In genomic region chr4:154011646-154012089, GRCm38 (mm10) we compare ENCODE assay signal across 8 mouse cellular contexts. TPM values are rescaled to one million over a fixed set of nuclear protein-coding genes. Genes with fewer than 3 reads are reported as not detected.
DNase-seq lines count a peak whose midpoint lies in the region; ATAC-seq lines count a peak whose summit lies in the region.

Gene Lrrc47, plus strand, starts transcription at chr4:154011731.

- ATAC-seq in inflammation-experienced regulatory T-cells, adult 6 months: peak; percentile 91
- ATAC-seq in midbrain, embryonic 11.5 days (ENCODE audit: low FRiP score): peak; percentile 96

- WGBS in midbrain, embryonic 11.5 days: 0% methylated on average over 49 of the region's 59 CpGs

- DNase-seq in adrenal gland, adult 8-10 months: peak; percentile 75
- peak; percentile 90 for DNase-seq in embryo, embryonic 10.5 days (ENCODE audit: low spot score)
- DNase-seq in gastrocnemius, postnatal 25 days: peak; percentile 74
- DNase-seq in left cerebral cortex, postnatal 4 days: peak; percentile 85
- peak; percentile 98 for DNase-seq in midbrain, embryonic 11.5 days (ENCODE audit: low spot score, missing footprints)
- peak; percentile 78 for DNase-seq in right cerebral cortex, postnatal 4 days
- peak; percentile 84 for DNase-seq in yolk sac, embryonic 10.5 days (ENCODE audit: low spot score)

- H3K9ac ChIP-seq in midbrain, embryonic 11.5 days (ENCODE audit: low read length): peak within 1 kb of the TSS; percentile 93

- H3K4me1 ChIP-seq in midbrain, embryonic 11.5 days (ENCODE audit: control insufficient read depth, insufficient read depth, low read length): peaks cover 12% of the 10 kb centered on the region

- no peaks in the 10 kb centered on the region for H3K27me3 ChIP-seq in midbrain, embryonic 11.5 days (ENCODE audit: control insufficient read depth, insufficient read depth, low read length)

- peak within 1 kb of the TSS; percentile 99 for H3K4me2 ChIP-seq in midbrain, embryonic 11.5 days

- peak within 1 kb of the TSS; percentile 100 for H3K4me3 ChIP-seq in midbrain, embryonic 11.5 days (ENCODE audit: low read depth, low read length)

- H3K27ac ChIP-seq in midbrain, embryonic 11.5 days (ENCODE audit: low read depth, low read length): no peak within 1 kb of the TSS

- intact Hi-C loops in left cerebral cortex, postnatal 4 days (cut with DNase I): no loop called here

- H3K36me3 ChIP-seq in midbrain, embryonic 11.5 days (ENCODE audit: control insufficient read depth, insufficient read depth, low read length): peaks cover 7% of the 10 kb centered on the region

- H3K9me3 ChIP-seq in midbrain, embryonic 11.5 days (ENCODE audit: control insufficient read depth, low read length): no peaks in the 10 kb centered on the region

RNA-seq across cellular contexts. Expression of gene Lrrc47, which starts in this region (rescaled TPM):
- total RNA-seq in adrenal gland, adult 8-10 months (2022): 10 to 100 TPM; 61.2 to 79.9 (median 66.8) TPM
- total RNA-seq in gastrocnemius, postnatal 25 days (2021): 10 to 100 TPM; 19.6 to 21.4 TPM
- polyA plus RNA-seq in inflammation-experienced regulatory T-cells, adult 6 months (2017; shearing (Covaris generic)): 1 to 10 TPM; 4.8 to 6.2 (median 6.2) TPM
- 10 to 100 TPM; 54.2 to 59.9 TPM for total RNA-seq in left cerebral cortex, postnatal 4 days (2021)
- polyA plus RNA-seq in midbrain, embryonic 11.5 days (2014; fragmentation: Nextera tagmentation; extraction: Ambion mirVana): 10.9 and 13.7 TPM in 2 replicates
